Mouse (Mus musculus): ENCODE data around the gene Ppp2r3a. TPM values are rescaled to one million over a fixed set of nuclear protein-coding genes. Genes with fewer than 3 reads are reported as not detected.

Gene Ppp2r3a
- total and polyA plus RNA-seq, 3 experiments = 1.1 to 3.0 TPM; not detected in 1

DNA sequence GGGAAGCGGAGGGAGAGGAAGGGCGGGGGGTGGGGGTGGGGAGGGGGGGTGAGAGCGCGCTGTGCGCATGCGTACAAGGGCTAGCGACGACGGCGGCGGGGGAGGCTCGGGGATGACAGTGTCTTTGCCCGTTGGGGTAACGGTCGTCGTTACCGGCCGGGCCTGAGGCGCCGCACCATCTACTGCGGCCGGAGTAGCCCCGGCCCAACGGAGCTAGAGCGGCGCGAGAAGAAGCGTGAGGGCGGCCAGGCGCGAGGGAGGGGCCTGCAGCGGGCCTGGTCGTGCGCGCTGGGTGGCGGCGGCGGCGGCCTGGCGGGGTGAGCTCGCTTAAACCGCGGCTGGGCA is 177.6 kb downstream of the Ppp2r3a start, which contains the start of gene Msl2:
Msl2 (plus strand) TSS at position 115 of the 345 bp plus-strand sequence.
- no peak for DNase-seq (ENCODE audit: low read depth, low spot score)
- TF ChIP-seq POLR2A (IDR thresholded peaks at IDR 0.05; ENCODE audit: control insufficient read depth in 1 of 2, insufficient read depth in 1 of 2, low read depth in 1 of 2, low read length in 2 of 2, poor library complexity in 1 of 2) (peak; percentile 53 to 55; a peak in 3 of 4 replicates), ZMIZ1 (IDR thresholded peaks at IDR 0.05; ENCODE audit: low read depth, low read length) (peak; percentile 16; the same call in 1 of the 2 replicates), NELFE (IDR thresholded peaks at IDR 0.05; ENCODE audit: low read depth, low read length) (peak; percentile 64), ZC3H11A (IDR thresholded peaks at IDR 0.05; ENCODE audit: low read depth, low read length) (no peak), TBP (IDR thresholded peaks at IDR 0.05; ENCODE audit: low read depth, low read length) (no peak), MYB (IDR thresholded peaks at IDR 0.05; ENCODE audit: low read depth, low read length) (peak; percentile 91)
- Histone ChIP-seq H3K27ac (ENCODE audit: control insufficient read depth, low read depth, low read length) (peak within 1 kb of the TSS; percentile 90), H3K4me3 (ENCODE audit: control insufficient read depth in 1 of 2, insufficient read depth in 1 of 2, low read depth in 2 of 2, low read length in 2 of 2) (peak within 1 kb of the TSS; percentile 96 to 99), H3K9me3 (replicated peaks; ENCODE audit: insufficient read depth, low read length) (no peaks in the 10 kb centered on the region), H3K36me3 (ENCODE audit: control insufficient read depth in 1 of 2, insufficient read depth in 2 of 2, low read length in 2 of 2) (peaks cover 0 to 5% of the 10 kb centered on the region in 2 experiments; a peak in 2 of 4 replicates), H3K9ac (ENCODE audit: control insufficient read depth, low read depth, low read length, poor library complexity, severe bottlenecking) (peak within 1 kb of the TSS; percentile 98), H3K79me2 (ENCODE audit: control insufficient read depth, insufficient read depth, low read length, poor library complexity) (peaks cover 54% of the 10 kb centered on the region), H3K4me1 (ENCODE audit: control insufficient read depth in 1 of 2, insufficient read depth in 2 of 2, low read length in 2 of 2) (peaks cover 0 to 3% of the 10 kb centered on the region in 2 experiments; a peak in 2 of 4 replicates), H3K27me3 (ENCODE audit: control insufficient read depth in 1 of 2, insufficient read depth in 2 of 2, low read length in 2 of 2) (no peaks in the 10 kb centered on the region)

DNA sequence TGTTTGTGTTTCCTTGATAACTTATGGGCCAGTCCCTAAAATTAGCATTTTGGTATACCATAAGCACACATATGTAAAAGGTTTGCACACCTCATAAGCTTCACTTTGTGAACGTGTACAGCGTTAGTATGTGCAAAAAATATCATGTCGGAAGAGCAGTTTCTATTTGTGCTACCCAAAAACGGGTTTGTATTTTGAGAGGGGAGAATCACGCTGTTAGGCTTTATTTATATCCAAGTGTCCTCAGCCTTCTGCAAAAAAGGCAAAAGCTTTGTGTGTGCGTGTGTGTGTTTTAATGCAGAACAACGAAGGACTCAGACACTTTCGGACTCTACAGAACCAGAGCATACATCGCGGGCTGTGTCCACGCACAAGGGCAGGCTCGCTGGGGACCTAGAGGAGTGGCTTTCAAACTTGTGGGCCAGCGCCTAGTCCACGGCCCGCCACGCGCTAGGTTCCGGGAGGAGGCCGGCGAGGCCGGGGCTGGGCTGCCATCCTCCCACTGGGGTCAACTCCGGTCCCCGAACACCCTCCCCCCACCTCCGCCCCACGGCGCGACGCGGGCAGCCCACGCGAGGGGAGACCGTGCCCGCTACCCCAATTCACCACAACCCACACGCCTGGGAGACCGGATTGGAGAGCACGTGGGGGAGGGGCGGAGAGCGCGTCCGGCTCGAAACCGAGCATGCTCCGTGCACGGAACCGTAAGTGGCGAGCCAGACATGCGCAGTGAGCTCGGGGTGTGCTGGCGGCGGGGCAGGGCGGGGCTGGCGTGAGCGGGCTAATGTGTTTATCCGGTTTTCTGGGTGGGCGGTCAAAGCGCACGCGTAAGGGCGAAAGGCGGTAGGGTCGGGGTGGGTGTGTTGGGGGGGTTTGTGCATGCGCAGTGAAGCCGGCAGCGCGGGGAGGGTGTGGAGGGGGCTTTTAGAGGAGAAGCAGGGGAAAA is 178.3 kb downstream of the Ppp2r3a start:
- H3K9me3 ChIP-seq (replicated peaks; ENCODE audit: insufficient read depth, low read length) = no peaks in the 10 kb centered on the region
- H3K27ac ChIP-seq (ENCODE audit: control insufficient read depth, low read depth, low read length) = peak overlapping the region; percentile 90
- peak overlapping the region; percentile 64 to 97 for H3K4me3 ChIP-seq (ENCODE audit: control insufficient read depth in 1 of 2, insufficient read depth in 1 of 2, low read depth in 2 of 2, low read length in 2 of 2)
- H3K27me3 ChIP-seq (ENCODE audit: control insufficient read depth in 1 of 2, insufficient read depth in 2 of 2, low read length in 2 of 2) = no peaks in the 10 kb centered on the region
- peaks cover 48% of the 10 kb centered on the region for H3K79me2 ChIP-seq (ENCODE audit: control insufficient read depth, insufficient read depth, low read length, poor library complexity)
- H3K4me1 ChIP-seq (ENCODE audit: control insufficient read depth in 1 of 2, insufficient read depth in 2 of 2, low read length in 2 of 2) = no peaks in the 10 kb centered on the region; a peak in 1 of 4 replicates
- H3K36me3 ChIP-seq (ENCODE audit: control insufficient read depth in 1 of 2, insufficient read depth in 2 of 2, low read length in 2 of 2) = peaks cover 0 to 4% of the 10 kb centered on the region in 2 experiments; a peak in 2 of 4 replicates
- H3K9ac ChIP-seq (ENCODE audit: control insufficient read depth, low read depth, low read length, poor library complexity, severe bottlenecking) = peak overlapping the region; percentile 98
- peak; percentile 99 for DNase-seq (ENCODE audit: low read depth, low spot score)
- TF ChIP-seq KAT2A (conservative IDR thresholded peaks at IDR 0.05; ENCODE audit: low read depth, low read length) (peak; percentile 55; the same call in 1 of the 2 replicates), SIN3A (IDR thresholded peaks at IDR 0.05; ENCODE audit: low read length) (peak; percentile 86), MYB (IDR thresholded peaks at IDR 0.05; ENCODE audit: low read depth, low read length) (no peak), ZC3H11A (IDR thresholded peaks at IDR 0.05; ENCODE audit: low read depth, low read length) (no peak), POLR2A (IDR thresholded peaks at IDR 0.05; ENCODE audit: control insufficient read depth in 1 of 2, insufficient read depth in 1 of 2, low read depth in 1 of 2, low read length in 2 of 2, poor library complexity in 1 of 2) (peak; percentile 76 to 89), CTCF (IDR thresholded peaks at IDR 0.05 in 2 of 3, conservative IDR thresholded peaks at IDR 0.05 in 1 of 3; ENCODE audit: control insufficient read depth in 1 of 3, insufficient read depth in 1 of 3, low read depth in 2 of 3, low read length in 3 of 3, poor library complexity in 1 of 3, severe bottlenecking in 1 of 3) (no peak), ZKSCAN1 (IDR thresholded peaks at IDR 0.05; ENCODE audit: low read depth, low read length) (no peak), E2F4 (IDR thresholded peaks at IDR 0.05; ENCODE audit: borderline replicate concordance, low read depth, low read length) (no peak), CHD2 (IDR thresholded peaks at IDR 0.05; ENCODE audit: low read length) (no peak), JUND (IDR thresholded peaks at IDR 0.05; ENCODE audit: low read depth, low read length) (no peak), NELFE (IDR thresholded peaks at IDR 0.05; ENCODE audit: low read depth, low read length) (peak; percentile 81), RCOR1 (IDR thresholded peaks at IDR 0.05; ENCODE audit: low read depth, low read length) (0 out of 2 replicates have a peak, but pooled peaks have one; percentile 21), MAFK (IDR thresholded peaks at IDR 0.05; ENCODE audit: borderline replicate concordance, low read depth, low read length) (no peak), USF1 (IDR thresholded peaks at IDR 0.05; ENCODE audit: low read depth, low read length) (peak; percentile 80), MYC (IDR thresholded peaks at IDR 0.05; ENCODE audit: low read depth, low read length) (peak; percentile 48; the same call in 1 of the 2 replicates), EP300 (IDR thresholded peaks at IDR 0.05; ENCODE audit: low read depth in 1 of 2, low read length in 2 of 2) (no peak), CHD1 (IDR thresholded peaks at IDR 0.05; ENCODE audit: low read depth, low read length) (no peak; the same call in 1 of the 2 replicates), POLR2AphosphoS2 (IDR thresholded peaks at IDR 0.05; ENCODE audit: low read length) (peak; percentile 86), MAZ (IDR thresholded peaks at IDR 0.05; ENCODE audit: low read depth, low read length) (peak; percentile 98), ZNF384 (IDR thresholded peaks at IDR 0.05; ENCODE audit: low read depth, low read length) (no peak), ZMIZ1 (IDR thresholded peaks at IDR 0.05; ENCODE audit: low read depth, low read length) (no peak; the same call in 1 of the 2 replicates), NRF1 (IDR thresholded peaks at IDR 0.05; ENCODE audit: insufficient read depth, low read depth, low read length, poor library complexity, severe bottlenecking) (peak; percentile 87), BHLHE40 (IDR thresholded peaks at IDR 0.05; ENCODE audit: borderline replicate concordance, low read depth, low read length) (peak; percentile 68), TAL1 (IDR thresholded peaks at IDR 0.05; ENCODE audit: low read length) (no peak), USF2 (IDR thresholded peaks at IDR 0.05; ENCODE audit: borderline replicate concordance in 1 of 2, insufficient read depth in 1 of 2, low read depth in 1 of 2, low read length in 2 of 2) (no peak), TCF12 (IDR thresholded peaks at IDR 0.05; ENCODE audit: low read depth, low read length) (peak; percentile 71)
